Mouse (Mus musculus) retina, postnatal 7 days (tissue): ENCODE measurements at regions not wholly inside any gene's neighbourhood (a gene's known extent, or its start where the extent isn't known, plus 50 kb on each side); places are given as distances from the start of the nearest gene placed in this dataset.

ENCODE experiments used
- DNase-seq: peaks from one replicate; pipeline ENCODE4 v3.0.0-alpha.2; 2012; ENCODE audit warnings: low read depth, low spot score

- no peak for DNase-seq
Observed at GRCm38 (mm10) chr1:184297001-184297740, 263.1 kb upstream of the 1700056E22Rik start.

- DNase-seq = no peak
Observed at GRCm38 (mm10) chr1:184291129-184291528, 257.0 kb upstream of the 1700056E22Rik start.

GRCm38 (mm10) chr1:184289733-184290416, 255.8 kb upstream of the 1700056E22Rik start:
- DNase-seq = no peak

- DNase-seq = no peak
Observed at GRCm38 (mm10) chr1:184281768-184282167, 247.7 kb upstream of the 1700056E22Rik start.

GRCm38 (mm10) chr1:184279263-184279662, 245.2 kb upstream of the 1700056E22Rik start:
- no peak for DNase-seq

GRCm38 (mm10) chr1:184277001-184277400, 242.9 kb upstream of the 1700056E22Rik start:
- no peak for DNase-seq

- no peak for DNase-seq
Observed at GRCm38 (mm10) chr1:184275877-184276276, 241.8 kb upstream of the 1700056E22Rik start.

- no peak for DNase-seq
Observed at GRCm38 (mm10) chr1:184275396-184275795, 241.3 kb upstream of the 1700056E22Rik start.

- no peak for DNase-seq
Observed at GRCm38 (mm10) chr1:184274704-184275103, 240.6 kb upstream of the 1700056E22Rik start.

- DNase-seq = no peak
Observed at GRCm38 (mm10) chr1:184273722-184274121, 239.6 kb upstream of the 1700056E22Rik start.

GRCm38 (mm10) chr1:184271254-184271653, 237.2 kb upstream of the 1700056E22Rik start:
- no peak for DNase-seq

GRCm38 (mm10) chr1:184266051-184266450, 231.9 kb upstream of the 1700056E22Rik start:
- peak; percentile 43 for DNase-seq

- no peak for DNase-seq
Observed at GRCm38 (mm10) chr1:184262975-184263374, 228.9 kb upstream of the 1700056E22Rik start.

- no peak for DNase-seq
Observed at GRCm38 (mm10) chr1:184261385-184261727, 227.3 kb upstream of the 1700056E22Rik start.

- DNase-seq = no peak
Observed at GRCm38 (mm10) chr1:184260722-184261384, 226.8 kb upstream of the 1700056E22Rik start.

- no peak for DNase-seq
Observed at GRCm38 (mm10) chr1:184259853-184260252, 225.8 kb upstream of the 1700056E22Rik start.

GRCm38 (mm10) chr1:184257356-184257755, 223.3 kb upstream of the 1700056E22Rik start:
- DNase-seq = no peak

- DNase-seq = no peak
Observed at GRCm38 (mm10) chr1:184254951-184255350, 220.8 kb upstream of the 1700056E22Rik start.

- no peak for DNase-seq
Observed at GRCm38 (mm10) chr1:184244730-184245488, 210.8 kb upstream of the 1700056E22Rik start.

- no peak for DNase-seq
Observed at GRCm38 (mm10) chr1:184244296-184244695, 210.2 kb upstream of the 1700056E22Rik start.

GRCm38 (mm10) chr1:184241846-184242245, 207.7 kb upstream of the 1700056E22Rik start:
- no peak for DNase-seq
